Mouse (Mus musculus): ENCODE data around the gene Hs3st3b1.

DNA sequence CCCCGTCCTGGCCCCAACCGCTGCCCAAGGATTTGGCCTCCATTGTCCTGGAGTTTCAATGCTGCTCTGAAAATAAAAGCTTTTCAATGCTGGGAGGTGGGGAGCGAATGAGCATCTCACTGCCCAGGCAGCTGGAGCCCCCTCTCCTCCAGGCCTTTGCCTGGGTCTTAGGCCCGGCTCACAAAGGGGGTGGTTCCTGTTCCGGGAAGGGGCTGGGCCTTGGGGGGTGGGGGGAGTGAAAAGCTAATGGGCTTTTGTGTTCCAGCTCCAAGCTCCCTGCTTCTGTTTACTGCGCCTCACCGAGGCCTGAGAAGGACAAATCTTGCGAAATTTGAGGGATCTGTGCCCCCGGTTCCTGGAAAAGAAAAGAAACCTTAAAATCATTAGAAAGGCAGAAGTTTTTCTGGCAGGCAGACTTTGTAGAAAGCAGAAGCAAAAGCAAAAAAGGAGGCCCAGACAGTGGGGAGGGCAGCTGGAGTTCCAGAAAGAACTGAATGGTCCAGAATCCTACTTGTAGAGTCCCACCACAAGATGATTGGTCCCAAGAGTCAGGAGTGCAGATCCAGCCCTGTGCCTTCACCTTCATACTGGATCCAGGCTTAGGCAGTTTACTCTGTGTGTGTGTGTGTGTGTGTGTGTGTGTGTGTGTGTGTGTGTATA is 23.5 kb downstream of the Hs3st3b1 start:
- TF ChIP-seq POLR2A (IDR thresholded peaks at IDR 0.05; ENCODE audit: extremely low read depth, insufficient read depth, low read length) (no peak), CTCF (IDR thresholded peaks at IDR 0.05; ENCODE audit: extremely low read depth, insufficient read depth, low read length) (no peak)

All from cortical plate, adult 2 months (tissue).